Mouse (Mus musculus) testis, postnatal 10 days (tissue): ENCODE data around the gene Lrrc75b.
A peak's percentile ranks its signal among the peaks of the same experiment; 100 is the strongest.
"Not testable (repeated sequence)": the region's sequence is repeated elsewhere in the genome, so short reads cannot be mapped to it uniquely, and the experiment has no call there.

ENCODE experiments used
- DNase-seq: peaks from one replicate; pipeline ENCODE4 v3.0.0; 2021; ENCODE audit warnings: low spot score

Gene Lrrc75b

GRCm38 (mm10) chr10:75534216-75534615 is 25.9 kb downstream of the Lrrc75b start:
- DNase-seq: no peak

DNA sequence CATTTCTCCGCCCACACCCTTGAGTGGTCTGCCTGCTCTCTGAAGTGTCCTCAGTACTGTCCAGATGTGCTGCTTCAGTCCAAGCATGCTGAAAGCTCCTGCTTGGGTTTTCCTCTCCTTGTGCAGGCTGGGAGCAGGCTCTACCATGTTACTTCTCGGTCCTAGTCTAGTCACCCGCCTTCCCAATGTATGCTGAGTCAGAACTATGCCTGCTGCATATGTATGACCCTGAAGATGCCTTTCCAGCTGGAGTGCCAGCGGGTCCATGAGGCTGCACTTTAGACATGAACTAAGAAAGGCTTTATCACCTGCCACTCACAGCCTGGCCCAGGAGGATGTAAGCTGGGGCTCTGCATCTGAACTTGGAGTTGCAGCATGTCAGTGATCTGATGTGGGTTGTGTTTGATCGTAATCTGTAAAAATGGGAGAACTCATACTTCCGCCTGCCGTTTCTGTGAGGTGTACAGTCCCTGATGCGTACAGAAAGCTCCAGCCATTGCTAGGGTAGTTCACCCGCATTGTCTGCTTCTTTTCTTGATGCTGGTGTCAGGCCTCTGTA is 28.5 kb downstream of the Lrrc75b start:
- no peak for DNase-seq

DNA sequence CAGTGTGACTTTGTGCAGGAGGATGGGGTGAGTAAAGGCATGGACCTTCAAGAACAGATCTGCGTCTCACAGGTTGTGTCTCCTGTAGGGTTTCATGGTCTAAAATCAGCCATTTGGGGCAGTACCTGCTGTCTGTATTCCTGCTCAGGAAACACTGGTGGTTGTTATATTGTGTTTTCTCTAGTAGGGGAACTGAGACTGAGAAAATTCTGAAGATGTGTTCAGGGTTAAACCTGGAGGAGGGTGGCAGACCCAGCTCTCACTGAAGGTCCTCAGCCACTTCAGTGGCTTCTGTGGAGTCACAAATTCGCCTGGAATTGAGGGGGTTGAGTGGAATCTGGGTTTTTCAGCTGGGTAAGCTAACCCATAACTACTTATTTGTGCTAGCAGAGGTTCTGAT is 29.8 kb downstream of the Lrrc75b start:
- DNase-seq: no peak

GRCm38 (mm10) chr10:75525450-75525849 is 34.7 kb downstream of the Lrrc75b start:
- DNase-seq: not testable (repeated sequence)

DNA sequence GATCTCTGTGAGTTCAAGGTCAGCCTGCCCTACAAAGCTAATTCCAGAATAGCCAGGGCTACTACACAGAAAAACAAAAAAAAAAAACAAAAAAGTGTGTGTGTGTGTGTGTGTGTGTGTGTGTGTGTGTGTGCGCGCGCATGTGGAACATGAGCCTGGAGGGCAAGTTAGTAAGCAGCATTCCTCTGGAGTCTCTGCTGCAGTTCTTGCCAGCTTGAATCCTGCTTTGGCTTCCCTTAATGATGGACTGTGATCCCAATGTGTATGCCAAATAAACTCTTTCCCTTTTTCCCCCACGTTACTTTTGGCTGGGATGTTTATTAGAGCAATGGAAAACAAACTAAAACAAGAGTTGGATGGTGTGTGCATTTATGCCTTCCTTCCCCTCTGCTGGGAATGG is 38.5 kb downstream of the Lrrc75b start:
- DNase-seq: no peak

- DNase-seq: no peak
Observed at GRCm38 (mm10) chr10:75520581-75520980, 39.5 kb downstream of the Lrrc75b start.

DNA sequence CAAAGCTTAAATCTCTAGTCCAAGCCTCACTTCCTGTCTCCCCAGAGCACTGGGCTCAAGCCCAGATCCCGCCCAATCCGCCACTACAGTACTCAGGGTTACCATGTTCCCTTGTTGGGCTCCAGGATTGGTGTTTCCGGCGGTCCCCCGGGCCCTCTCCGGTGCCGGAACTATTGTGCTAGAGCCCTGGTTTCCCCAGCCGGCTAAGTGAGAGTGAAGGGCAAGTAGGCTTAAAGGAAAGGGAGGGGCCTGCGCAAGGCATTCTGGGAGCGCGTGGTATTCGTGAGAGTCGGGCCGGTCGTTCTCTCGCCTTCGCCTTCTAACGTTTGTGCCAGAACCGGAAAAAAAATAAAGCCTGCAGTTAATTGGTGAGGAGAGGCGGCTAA is 42.4 kb downstream of the Lrrc75b start, which contains the start of gene Gucd1:
Gene Gucd1, minus strand, starts transcription at position 215 of the 386 bp plus-strand sequence.
- peak; percentile 98 for DNase-seq

DNA sequence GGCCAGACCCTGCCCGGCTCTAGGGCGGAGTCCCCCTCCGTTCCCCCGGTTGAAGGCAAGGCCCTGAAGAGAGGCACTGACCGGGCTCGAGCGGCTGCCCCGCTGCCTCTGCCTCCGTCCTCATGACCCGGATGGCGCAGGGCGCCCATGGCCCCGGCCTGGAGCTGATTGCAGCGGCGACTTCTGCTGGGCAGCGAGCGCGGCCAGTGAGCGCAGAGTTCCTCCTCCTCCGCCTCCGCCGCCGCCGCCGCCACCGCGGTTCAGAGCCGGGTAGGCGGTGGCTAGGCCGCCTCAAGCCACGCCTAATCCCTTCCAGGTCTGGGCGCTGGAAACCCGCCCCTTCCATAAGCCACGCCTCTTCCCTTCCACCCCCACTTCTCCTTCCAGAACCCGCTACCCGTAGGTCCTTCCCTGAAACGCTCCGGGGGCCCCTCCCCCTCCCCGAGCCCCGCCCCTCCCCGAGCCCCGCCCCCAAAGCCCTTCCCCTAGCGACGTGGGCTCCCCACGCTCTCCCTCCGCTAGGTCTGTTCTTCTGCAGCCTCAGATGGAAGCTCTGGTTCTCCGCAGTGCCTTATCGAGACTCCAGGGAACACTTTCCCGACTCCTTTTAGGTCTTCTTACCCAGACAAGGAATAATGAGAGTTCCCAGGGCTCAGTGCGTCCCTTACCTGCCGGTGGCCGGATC is 42.9 kb downstream of the Lrrc75b start, which contains the start of gene Snrpd3:
Gene Snrpd3, plus strand, starts transcription at position 479 of the 685 bp plus-strand sequence.
- peak; percentile 93 for DNase-seq

GRCm38 (mm10) chr10:75516724-75517072 is 43.4 kb downstream of the Lrrc75b start:
- DNase-seq: no peak

DNA sequence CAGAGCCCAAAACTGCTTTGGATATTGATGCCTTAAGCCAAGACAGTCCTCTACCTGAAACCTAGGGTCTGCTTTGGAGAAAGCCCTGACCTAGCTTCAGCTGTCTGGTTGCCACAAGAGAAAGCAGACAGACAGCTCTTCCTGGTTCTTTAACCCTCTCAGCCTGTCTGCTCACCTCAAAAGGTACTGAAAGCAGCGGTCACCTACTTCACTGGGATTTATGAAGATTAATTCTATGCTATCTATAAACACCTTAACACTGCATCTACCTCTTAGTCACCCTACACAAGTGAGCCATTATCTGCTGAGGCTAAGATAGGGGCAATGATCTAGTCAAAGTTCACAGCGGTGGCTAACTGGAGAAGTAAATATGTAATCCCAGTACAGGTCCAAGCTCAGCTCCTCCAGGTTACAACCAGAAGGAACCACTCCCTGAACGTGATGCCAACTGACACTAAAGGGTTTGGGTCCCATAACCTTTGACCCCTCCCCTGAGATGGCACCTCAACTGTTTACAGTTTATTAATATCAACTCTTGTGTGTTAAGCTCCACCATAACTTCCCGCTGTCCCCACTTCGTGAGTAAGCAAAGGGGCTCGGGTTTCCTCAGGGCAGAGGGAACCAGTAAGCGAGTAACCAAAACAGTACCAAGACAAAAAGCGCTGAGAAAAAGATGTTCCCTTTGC is 43.9 kb downstream of the Lrrc75b start:
- peak; percentile 43 for DNase-seq

GRCm38 (mm10) chr10:75515216-75516037 is 44.7 kb downstream of the Lrrc75b start:
- peak; percentile 23 for DNase-seq

- no peak for DNase-seq
Observed at GRCm38 (mm10) chr10:75514361-75514760, 45.8 kb downstream of the Lrrc75b start.

- DNase-seq: peak; percentile 25
Observed at GRCm38 (mm10) chr10:75513306-75514067, 46.6 kb downstream of the Lrrc75b start.

DNA sequence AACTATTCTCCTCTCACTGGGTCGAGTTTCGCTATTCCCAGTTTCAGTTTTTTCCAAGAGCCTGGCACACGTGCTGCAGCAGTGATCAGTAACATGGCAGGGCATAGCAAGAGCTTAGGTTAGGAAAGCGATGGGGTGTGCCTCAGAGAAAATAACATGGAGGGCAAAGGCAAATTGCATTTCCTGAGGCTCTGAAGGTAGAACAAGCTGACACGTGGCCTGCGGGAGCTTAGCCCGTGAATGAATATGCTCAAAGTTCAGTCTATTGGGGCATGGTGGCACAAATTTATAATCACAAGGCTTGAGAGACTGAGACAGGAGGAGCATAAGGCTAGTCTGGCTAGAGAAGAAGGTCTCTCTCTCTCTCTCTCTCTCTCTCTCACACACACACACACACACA is 47.3 kb downstream of the Lrrc75b start:
- DNase-seq: no peak

GRCm38 (mm10) chr10:75511897-75512296 is 48.2 kb downstream of the Lrrc75b start:
- peak; percentile 31 for DNase-seq

DNA sequence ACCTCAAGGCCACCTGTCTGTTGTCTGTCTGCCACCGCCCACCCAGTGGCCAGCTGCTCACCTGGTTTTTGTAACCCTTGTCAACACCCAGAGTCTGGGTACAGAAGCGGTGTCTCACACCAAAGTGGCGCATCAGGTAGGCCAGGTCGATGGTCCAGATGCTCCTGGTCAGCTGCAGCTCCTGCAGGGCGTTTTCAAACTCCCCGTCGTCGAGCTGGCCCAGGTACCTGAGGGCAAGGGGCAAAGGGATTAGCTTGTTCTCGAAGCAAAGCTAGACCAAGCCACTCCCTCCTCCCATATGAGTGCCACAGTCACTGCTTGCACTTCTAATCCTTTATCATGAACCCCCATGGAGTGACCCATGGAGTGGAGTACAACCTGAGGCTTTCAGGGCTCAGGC is 49.1 kb downstream of the Lrrc75b start:
- peak; percentile 40 for DNase-seq

- DNase-seq: no peak
Observed at GRCm38 (mm10) chr10:75510446-75510845, 49.7 kb downstream of the Lrrc75b start.

DNA sequence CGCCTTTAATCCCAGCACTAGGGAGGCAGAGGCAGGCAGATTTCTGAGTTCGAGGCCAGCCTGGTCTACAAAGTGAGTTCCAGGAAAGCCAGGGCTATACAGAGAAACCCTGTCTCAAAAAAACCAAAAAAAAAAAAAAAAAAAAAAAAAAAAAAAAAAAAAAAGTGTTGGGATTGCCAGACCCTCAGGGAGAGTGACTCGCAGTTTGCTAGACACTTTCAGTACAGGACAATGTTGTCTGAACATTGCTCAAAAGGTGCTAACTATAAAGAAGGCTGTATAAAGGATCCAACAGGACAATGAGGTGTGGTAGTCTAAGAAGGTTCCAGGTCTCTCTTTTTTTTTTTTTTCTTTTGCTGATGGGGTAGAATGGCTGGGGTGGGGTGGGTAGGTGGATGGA is 54.2 kb downstream of the Lrrc75b start:
- DNase-seq: not testable (repeated sequence)

DNA sequence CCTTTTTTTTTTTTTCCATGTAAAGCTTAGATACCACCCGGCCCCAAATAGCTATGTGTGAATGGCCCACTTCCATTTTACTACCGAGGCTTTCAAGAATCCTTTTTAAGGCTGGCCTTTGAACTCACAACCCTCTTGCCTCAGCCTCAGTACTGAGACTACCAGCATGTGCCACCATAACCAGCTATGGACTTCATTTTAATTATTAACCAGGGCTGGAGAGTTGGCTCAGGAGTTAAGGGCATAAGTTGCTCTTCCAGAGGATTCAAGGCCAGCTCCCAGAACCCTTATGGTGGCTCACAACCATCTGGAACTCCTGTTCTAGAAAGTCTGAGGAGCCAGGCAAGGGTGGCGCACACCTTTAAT is 55.0 kb downstream of the Lrrc75b start:
- no peak for DNase-seq

GRCm38 (mm10) chr10:75504234-75505129 is 55.6 kb downstream of the Lrrc75b start:
- no peak for DNase-seq

DNA sequence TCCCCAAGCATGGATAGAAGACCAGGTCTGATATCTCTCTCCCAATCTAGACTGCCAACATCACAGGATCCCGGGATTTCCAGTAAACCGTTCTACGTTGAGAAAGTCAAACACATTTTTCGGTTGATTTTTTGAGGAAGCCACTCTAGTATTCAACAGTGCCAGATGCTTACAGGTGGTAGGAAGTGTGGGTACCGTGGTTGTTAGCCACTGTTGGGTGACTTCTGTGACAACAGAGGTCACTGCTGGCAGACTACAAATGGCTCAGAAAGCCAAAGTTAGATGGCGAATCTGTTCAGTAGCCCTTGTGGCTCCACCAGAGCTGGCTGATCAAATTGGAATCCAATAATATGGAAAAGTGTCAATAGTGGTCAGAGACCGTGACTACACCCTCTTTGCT is 56.4 kb downstream of the Lrrc75b start:
- DNase-seq: no peak
